Mouse (Mus musculus) hindlimb bud, embryonic 11.5 days (tissue): ENCODE measurements around the gene Lrrc29.
A peak's percentile ranks its signal among the peaks of the same experiment; 100 is the strongest.

Source experiments
- DNase-seq: peaks from one replicate; pipeline ENCODE4 v3.0.0-alpha.2; 2012; ENCODE audit warnings: low read depth, low spot score; ENCODE audit errors: extremely low spot score

Lrrc29 gene

GRCm38 (mm10) chr8:105311718-105312117 is 14.4 kb downstream of the Lrrc29 start:
- no peak for DNase-seq

GRCm38 (mm10) chr8:105310118-105310517 is 16.0 kb downstream of the Lrrc29 start:
- DNase-seq = no peak

DNA sequence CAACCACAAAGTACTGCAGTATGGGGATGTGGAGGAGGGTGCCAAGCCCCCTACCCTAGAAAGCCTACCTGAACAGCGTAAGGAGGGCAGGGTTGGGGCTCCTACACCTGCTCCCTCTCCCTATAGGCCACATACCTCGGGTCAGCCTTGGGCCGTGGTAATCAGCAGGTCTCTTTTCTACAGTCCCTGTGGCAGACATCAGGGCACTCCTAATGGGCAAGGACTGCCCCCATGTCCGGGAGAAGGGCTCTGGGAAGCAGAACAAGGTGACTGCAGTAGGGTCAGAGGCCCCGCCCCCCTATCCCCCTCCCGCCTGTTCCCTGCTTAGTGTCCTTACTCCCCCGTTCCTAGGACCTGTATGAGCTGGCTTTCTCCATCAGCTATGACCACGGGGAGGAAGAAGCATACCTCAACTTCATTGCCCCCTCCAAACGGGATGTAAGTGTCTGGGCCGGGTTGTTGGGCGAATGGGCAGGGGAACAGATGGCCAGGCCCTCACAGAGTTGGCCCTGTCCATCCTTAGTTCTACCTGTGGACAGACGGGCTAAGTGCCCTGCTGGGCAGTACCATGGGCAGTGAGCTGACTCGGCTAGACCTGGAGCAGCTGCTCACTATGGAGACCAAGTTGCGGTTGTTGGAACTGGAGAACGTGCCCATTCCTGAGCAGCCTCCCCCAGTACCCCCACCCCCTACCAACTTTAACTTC is 16.8 kb downstream of the Lrrc29 start:
- no peak for DNase-seq

- DNase-seq = no peak
Measured at GRCm38 (mm10) chr8:105308428-105308827, 17.6 kb downstream of the Lrrc29 start.

DNA sequence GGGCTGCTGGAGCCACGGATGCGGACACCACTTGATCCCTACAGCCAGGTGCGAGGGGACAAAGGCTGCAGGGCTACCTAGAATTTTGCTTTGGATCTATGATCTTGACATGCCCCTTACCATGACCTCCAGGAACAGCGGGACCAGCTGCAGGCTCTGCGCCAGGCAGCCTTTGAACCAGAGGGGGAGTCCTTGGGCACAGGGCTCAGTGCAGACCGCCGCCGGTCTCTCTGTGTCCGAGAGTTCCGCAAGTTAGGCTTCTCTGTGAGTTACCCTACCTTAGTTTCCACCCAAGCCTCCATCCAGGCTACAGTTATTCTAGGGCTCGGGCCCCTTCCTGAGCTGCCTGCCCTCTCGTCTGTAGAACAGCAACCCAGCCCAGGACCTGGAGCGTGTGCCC is 18.4 kb downstream of the Lrrc29 start:
- no peak for DNase-seq

- DNase-seq = no peak
Measured at GRCm38 (mm10) chr8:105306146-105306691, 19.9 kb downstream of the Lrrc29 start.

DNA sequence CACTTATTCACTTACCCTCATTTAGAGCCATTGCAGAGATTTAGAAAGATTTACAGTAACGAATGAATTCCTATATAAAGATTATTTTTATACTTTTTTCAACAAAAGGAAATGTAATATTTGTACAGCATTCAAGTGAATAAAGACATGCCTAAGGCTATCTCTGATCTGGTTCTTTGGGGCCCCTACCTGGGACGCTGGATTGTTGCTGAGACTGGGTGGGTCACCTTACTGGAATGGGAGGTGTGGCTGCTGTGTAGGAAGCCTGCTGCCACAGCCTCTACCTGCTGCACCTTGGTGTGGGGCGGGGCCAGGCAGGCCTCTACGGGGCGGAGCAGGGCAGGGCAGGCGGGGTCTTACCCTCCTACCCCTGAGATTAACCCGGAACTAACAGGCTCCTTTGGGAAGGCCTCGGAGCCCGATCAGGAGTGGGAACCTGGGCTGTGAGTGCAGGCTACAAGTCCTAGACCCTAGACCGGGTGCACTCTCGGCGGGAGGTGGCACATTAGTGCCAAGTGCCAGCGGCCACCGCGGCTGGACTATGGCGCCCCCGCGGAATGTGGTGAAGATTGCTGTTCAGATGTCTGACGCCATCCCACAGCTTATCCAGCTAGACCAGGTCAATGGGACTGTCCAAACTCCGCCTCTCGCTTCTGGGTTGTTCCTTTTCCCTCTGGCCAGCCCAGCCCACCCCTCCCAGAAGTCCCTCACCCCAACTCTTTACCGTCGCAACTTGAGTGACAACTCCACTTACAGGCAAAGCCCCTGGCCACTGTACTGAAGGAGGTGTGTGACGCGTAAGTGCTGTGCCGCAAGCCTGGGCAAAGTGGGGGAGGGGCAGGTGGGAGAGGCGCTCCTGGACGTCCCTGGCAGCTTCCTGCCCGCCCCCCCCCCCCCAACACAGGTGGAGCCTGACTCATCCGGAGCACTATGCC is 20.6 kb downstream of the Lrrc29 start, which contains the start of gene Elmo3:
TSS of gene Elmo3 (plus strand) at position 391 of the 935 bp plus-strand sequence.
- no peak for DNase-seq

DNA sequence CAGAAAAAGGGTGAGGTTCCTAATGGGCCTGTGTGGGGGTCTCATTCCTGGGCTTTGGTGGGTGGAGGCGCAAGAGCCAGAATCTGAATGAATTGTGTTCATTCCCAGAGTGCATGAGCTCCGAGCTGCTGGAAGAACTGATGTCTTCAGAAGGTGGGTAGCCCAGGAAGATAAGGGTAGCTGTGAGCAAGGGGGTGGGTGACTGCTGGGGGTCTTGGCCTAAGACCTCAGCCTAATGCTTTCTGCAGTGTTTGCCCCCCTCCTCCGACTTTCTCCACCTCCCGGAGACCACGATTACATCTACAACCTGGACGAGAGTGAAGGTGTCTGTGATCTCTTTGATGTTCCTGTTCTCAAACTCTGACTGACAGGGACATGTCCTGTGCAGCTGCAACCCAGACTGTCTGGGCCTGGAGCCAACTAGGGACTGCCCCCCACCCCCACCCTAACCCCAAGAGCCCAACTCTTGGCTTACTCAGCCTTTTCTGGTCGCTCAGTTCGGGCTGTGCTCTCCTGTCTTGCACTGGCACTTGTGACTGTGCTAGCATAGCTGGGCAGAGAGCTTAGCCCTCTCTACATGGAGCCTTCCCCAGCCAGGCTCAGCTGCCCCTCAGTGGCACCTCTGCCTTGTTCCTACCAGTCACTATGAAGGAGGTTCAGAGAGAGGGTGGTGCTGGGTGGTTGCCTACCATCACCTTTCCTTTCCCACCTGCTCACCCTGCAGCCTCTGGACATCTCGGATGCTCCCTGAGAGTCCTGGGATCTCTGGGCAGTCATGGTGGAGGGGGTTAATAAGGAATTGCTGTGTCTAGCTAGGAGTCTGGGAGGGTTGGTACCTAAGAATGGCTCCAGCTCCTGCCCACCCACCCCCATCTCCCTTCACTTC is 21.5 kb downstream of the Lrrc29 start:
- no peak for DNase-seq

DNA sequence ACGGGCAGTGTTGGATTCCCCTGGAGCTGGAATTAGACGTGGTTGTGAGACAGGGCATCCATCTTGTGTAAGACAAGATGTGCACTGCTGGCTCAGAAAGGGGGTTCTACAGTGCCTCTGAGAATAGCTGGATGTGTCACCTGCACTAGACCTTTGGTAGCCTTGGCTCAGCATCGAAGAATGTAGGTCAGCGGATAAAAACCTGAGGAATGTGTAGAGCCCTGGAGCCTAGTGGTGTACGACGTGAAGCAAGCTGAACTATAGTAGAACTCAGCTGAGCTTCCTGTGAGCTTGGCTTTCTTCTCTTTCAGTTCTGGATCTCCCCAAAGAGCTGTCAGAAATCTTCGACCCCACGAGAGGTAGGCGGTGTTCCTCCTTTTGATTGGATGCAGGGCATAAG is 22.2 kb downstream of the Lrrc29 start:
- no peak for DNase-seq

- DNase-seq = no peak
Measured at GRCm38 (mm10) chr8:105303396-105303795, 22.7 kb downstream of the Lrrc29 start.

DNA sequence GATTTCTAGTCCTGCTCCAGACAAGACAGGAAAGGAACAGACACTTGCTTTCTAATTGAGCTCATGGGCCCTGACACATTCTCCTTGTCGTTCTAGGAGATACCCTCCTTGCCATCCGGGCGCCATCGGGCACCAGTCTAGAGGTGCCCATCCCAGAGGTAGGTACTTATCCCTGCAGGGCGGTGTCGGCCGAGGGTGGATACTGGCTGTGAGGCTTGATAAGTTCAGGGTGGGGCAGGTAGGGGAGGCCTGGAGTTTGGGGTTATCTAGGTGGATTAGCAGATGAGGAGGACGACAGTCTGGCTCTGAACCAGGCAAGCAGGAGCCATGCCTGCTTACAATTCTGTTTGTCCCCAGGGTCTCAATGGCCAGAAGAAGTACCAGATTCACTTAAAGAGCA is 26.1 kb downstream of the Lrrc29 start:
- no peak for DNase-seq

DNA sequence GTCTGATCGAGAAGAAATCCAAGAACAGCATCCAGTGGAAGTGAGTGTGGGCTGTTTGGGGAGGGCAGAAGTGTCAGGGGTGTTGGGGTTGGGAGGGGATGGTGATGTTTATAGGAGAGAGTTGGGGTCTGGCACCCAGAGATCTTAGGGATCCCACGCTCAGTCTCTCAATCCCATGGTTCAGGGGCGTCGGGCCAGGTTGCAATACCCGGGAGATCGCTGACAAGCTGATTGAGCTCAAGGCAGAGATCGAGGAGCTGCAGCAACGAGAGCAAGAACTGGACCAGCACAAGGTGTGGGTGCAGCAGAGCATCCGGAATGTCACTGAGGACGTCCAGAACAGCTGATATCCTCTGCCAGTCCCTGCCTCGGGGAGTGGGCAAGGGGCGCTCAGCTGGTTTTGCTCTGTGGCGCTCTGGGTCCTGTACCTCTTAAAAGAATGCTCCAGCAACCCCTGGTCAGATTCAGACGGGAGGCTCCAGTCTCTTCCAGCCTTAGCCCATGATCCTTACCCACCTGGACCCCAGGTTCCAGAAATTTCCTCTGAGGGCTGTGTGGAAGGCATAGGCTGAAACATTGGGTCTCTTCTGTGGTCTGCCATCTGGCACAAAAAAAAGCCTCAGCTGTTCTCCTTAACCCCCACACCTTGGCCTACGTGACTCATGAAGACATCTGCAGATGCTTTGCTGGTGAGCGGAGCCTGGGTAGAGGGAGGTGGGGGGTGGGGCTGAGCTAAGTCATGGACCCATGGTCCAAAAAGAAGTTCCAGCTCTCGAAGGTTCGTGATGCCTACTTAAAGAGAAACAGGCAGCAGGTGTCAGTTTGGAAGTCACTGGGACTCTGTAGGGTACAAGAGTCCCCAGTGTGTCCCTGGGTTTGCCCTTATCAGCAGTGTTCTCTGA is 27.5 kb downstream of the Lrrc29 start:
- no peak for DNase-seq

DNA sequence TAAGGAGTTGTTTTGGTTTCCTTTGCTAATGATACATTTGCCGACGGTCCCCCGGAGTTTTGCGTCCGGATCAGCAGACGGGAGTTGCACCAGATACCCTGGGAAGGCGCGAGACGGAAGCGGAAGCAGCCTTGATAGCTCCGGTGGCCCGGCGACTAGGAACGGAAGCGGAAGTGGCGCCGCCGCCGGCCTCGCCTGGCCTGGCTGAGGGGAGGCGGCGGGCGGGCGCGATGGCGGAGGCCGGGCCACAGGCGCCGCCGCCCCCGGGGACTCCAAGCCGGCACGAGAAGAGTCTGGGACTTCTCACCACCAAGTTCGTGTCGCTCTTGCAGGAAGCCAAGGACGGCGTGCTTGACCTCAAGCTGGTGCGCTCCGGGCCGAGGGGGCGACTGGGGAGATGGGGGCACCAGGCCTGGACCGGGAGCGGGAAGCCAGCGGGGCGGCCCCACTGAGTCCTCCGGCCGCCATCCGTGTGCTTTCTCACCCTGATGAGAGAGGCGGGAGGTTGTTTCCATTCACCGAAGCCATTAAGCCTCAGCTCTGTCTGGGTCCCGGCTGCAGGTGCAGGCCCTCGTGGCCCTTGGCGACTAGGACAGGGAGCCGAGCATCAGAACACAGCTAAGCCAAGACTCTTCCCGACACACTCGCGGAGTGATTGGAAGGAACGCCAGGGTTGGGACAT is 28.4 kb downstream of the Lrrc29 start, which contains the start of gene E2f4:
TSS of gene E2f4 (plus strand) at position 153 of the 682 bp plus-strand sequence.
- DNase-seq = peak; percentile 61

- no peak for DNase-seq
Measured at GRCm38 (mm10) chr8:105295895-105296573, 30.0 kb downstream of the Lrrc29 start, which contains the start of gene Exoc3l. Gene Exoc3l (minus strand): TSS chr8:105296101.

DNA sequence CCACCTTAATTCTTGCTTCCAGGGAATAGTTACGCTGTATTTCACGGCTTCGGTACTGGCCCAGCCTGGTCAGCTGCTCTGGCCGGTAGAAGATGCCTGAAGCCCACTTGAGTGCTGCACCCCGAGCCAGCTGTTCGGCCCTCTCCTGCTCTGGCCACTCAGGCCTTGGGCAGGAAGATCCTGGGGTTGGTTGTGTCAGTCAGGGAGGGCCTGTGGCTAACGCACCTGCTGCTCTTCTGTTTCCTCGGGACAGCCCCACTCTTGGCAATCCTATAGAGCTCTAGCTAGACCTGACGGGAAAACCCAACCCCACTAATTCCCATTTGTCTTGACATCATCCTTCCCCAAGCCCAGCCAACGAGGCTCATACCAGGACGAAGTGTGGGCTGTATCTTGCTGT is 30.8 kb downstream of the Lrrc29 start:
- DNase-seq = no peak

- no peak for DNase-seq
Measured at GRCm38 (mm10) chr8:105294776-105295175, 31.3 kb downstream of the Lrrc29 start.

- DNase-seq = no peak
Measured at GRCm38 (mm10) chr8:105293405-105293804, 32.7 kb downstream of the Lrrc29 start.

DNA sequence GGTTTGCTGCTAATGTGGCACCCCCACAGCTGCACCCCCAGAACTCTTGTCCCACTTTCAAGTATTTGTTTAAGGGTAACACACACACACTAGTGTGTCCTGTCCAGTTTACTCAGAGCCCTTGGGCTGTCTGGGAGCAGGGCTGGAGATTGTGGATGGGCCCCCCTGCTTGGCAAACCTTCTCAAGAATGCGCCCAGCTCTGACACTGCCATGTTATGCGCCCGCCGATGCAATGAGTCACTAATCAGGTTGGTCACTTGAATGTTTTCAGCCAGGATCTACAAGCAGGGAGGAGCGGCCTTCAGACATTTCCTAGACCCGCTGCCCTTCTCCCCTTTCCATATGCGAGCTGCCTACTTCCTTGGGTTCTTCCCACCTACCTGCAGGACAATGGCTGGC is 33.6 kb downstream of the Lrrc29 start:
- DNase-seq = no peak
